Comparison of ENCODE assay signal across 9 mouse cellular contexts in the genomic region with DNA sequence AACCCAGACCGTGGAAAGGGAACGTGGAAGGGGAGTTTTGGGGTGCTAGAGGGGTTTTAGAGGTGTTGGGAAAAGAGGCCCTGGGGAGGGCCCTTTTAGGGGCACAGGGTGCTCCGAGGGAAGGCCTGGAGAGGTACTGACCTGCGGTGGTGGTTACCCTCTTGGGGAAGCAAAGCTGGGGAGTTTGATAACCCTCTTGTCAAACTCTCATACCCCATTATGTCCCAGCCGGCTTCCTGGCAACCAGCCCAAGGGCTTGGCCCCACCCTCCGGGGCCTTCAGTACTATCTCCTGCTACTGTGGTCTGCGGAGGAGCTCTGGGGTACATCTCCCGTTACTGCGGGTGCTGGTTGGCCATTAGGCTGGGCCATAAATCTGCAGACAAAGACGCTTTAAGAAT. TPM values are rescaled to one million over a fixed set of nuclear protein-coding genes. Genes with fewer than 3 reads are reported as not detected.
DNase-seq lines count a peak whose midpoint lies in the region; ATAC-seq and TF ChIP-seq lines count a peak whose summit lies in the region.
"Had no signal": no experiment of that assay in that cellular context is flagged by ENCODE, and none has a peak within 500 bp of the region (broad histone marks: within the 10 kb centered on the region; RNA-seq: fewer than 3 reads in every experiment).

No protein-coding gene starts in this region.

- H3K9me3 ChIP-seq in kidney, embryonic 14.5 days (ENCODE audit: control insufficient read depth, low read length): no peaks in the 10 kb centered on the region
- no peaks in the 10 kb centered on the region for H3K9me3 ChIP-seq in forebrain, postnatal 0 days (ENCODE audit: low read length)
- H3K9me3 ChIP-seq in limb, embryonic 12.5 days: no peaks in the 10 kb centered on the region
- no peaks in the 10 kb centered on the region for H3K9me3 ChIP-seq in neural tube, embryonic 12.5 days

- peak overlapping the region; percentile 71 for H3K4me2 ChIP-seq in kidney, embryonic 14.5 days (replicated peaks; ENCODE audit: low read depth, low read length)
- peak overlapping the region; percentile 53 for H3K4me2 ChIP-seq in forebrain, postnatal 0 days (ENCODE audit: low read depth)
- peak overlapping the region; percentile 74 for H3K4me2 ChIP-seq in limb, embryonic 12.5 days
- peak overlapping the region; percentile 63 for H3K4me2 ChIP-seq in neural tube, embryonic 12.5 days (replicated peaks)

- H3K4me1 ChIP-seq in kidney, embryonic 14.5 days (ENCODE audit: control insufficient read depth, insufficient read depth, low read length): peaks cover 18% of the 10 kb centered on the region; the same call in 1 of the 2 replicates
- 0 out of 2 replicates have a peak, but pooled peaks cover 4% of the 10 kb centered on the region for H3K4me1 ChIP-seq in forebrain, postnatal 0 days (ENCODE audit: insufficient read depth)
- H3K4me1 ChIP-seq in limb, embryonic 12.5 days (replicated peaks): peaks cover 21% of the 10 kb centered on the region
- H3K4me1 ChIP-seq in neural tube, embryonic 12.5 days: peaks cover 14% of the 10 kb centered on the region

- DNase-seq in kidney, adult 9 months: no peak
- peak; percentile 61 to 69 for DNase-seq in cerebellum, adult 18-20 months
- no peak for DNase-seq in forebrain, postnatal 0 days
- DNase-seq in layer of hippocampus, postnatal 25 days (ENCODE audit: extremely low spot score in 1 of 2, low spot score in 1 of 2): no peak
- DNase-seq in frontal cortex, postnatal 25 days (ENCODE audit: low spot score in 2 of 2): no peak

- peaks cover 44% of the 10 kb centered on the region for H3K27me3 ChIP-seq in kidney, embryonic 14.5 days (ENCODE audit: control insufficient read depth, insufficient read depth, low read length)
- peaks cover 32% of the 10 kb centered on the region for H3K27me3 ChIP-seq in forebrain, postnatal 0 days (ENCODE audit: insufficient read depth, low read length)
- peaks cover 51% of the 10 kb centered on the region for H3K27me3 ChIP-seq in limb, embryonic 12.5 days
- H3K27me3 ChIP-seq in neural tube, embryonic 12.5 days (replicated peaks): peaks cover 46% of the 10 kb centered on the region

- no peak for TF ChIP-seq CTCF in forebrain, postnatal 0 days (IDR thresholded peaks at IDR 0.05; ENCODE audit: low read depth)

- ATAC-seq in kidney, embryonic 14.5 days (ENCODE audit: low FRiP score, low TSS enrichment): no peak
- ATAC-seq in forebrain, postnatal 0 days: no peak
- no peak for ATAC-seq in limb, embryonic 12.5 days (ENCODE audit: insufficient number of reproducible peaks, insufficient read depth, low FRiP score, low TSS enrichment, low read depth)
- ATAC-seq in neural tube, embryonic 12.5 days (ENCODE audit: low FRiP score, low read depth): no peak

- H3K36me3 ChIP-seq in kidney, embryonic 14.5 days (ENCODE audit: control insufficient read depth, insufficient read depth, low read length): no peaks in the 10 kb centered on the region
- H3K36me3 ChIP-seq in forebrain, postnatal 0 days (ENCODE audit: insufficient read depth): no peaks in the 10 kb centered on the region
- H3K36me3 ChIP-seq in limb, embryonic 12.5 days: no peaks in the 10 kb centered on the region
- no peaks in the 10 kb centered on the region for H3K36me3 ChIP-seq in neural tube, embryonic 12.5 days

- H3K4me3 ChIP-seq in kidney, embryonic 14.5 days (ENCODE audit: low read length): peak overlapping the region; percentile 43
- peak overlapping the region; percentile 37; the same call in 1 of the 2 replicates for H3K4me3 ChIP-seq in forebrain, postnatal 0 days (ENCODE audit: low read depth, low read length)
- H3K4me3 ChIP-seq in limb, embryonic 12.5 days (replicated peaks): peak overlapping the region; percentile 42
- H3K4me3 ChIP-seq in neural tube, embryonic 12.5 days: peak overlapping the region; percentile 34

- no peak overlapping the region for H3K9ac ChIP-seq in kidney, embryonic 14.5 days (ENCODE audit: low read depth, low read length)
- H3K9ac ChIP-seq in forebrain, postnatal 0 days: peak overlapping the region; percentile 35
- H3K9ac ChIP-seq in limb, embryonic 12.5 days (replicated peaks): 0 out of 2 replicates have a peak overlapping the region, but pooled peaks have one; percentile 8
- peak overlapping the region; percentile 40; the same call in 1 of the 2 replicates for H3K9ac ChIP-seq in neural tube, embryonic 12.5 days

- 9% methylated on average over 10 of the region's 10 CpGs for WGBS in kidney, embryonic 14.5 days
- WGBS in forebrain, postnatal 0 days: 9% methylated on average over 10 of the region's 10 CpGs
- WGBS in limb, embryonic 12.5 days: 9% methylated on average over 10 of the region's 10 CpGs
- WGBS in neural tube, embryonic 12.5 days: 5% methylated on average over 10 of the region's 10 CpGs

- H3K27ac ChIP-seq in kidney, embryonic 14.5 days (ENCODE audit: low read depth, low read length): no peak overlapping the region
- no peak overlapping the region for H3K27ac ChIP-seq in forebrain, postnatal 0 days (ENCODE audit: low read depth, low read length)
- H3K27ac ChIP-seq in limb, embryonic 12.5 days: no peak overlapping the region
- no peak overlapping the region for H3K27ac ChIP-seq in neural tube, embryonic 12.5 days

RNA-seq across cellular contexts. Expression of a gene that starts 0.3 kb away (rescaled TPM):
- 0.50 TPM in 1 of 2 replicates, not detected in the other for polyA plus RNA-seq in kidney, embryonic 14.5 days (2014; fragmentation: Nextera tagmentation; extraction: Ambion mirVana)
- total RNA-seq in forebrain, postnatal 0 days (2014; rRNA removed): 3.5 and 5.0 TPM in 2 replicates
- 6.9 and 9.9 TPM in 2 replicates for polyA plus RNA-seq in forebrain, postnatal 0 days (2015; fragmentation: Nextera tagmentation; extraction: Ambion mirVana)
- polyA plus RNA-seq in limb, embryonic 12.5 days (2016; fragmentation: Nextera tagmentation; extraction: Ambion mirVana): 0.33 and 0.48 TPM in 2 replicates
- polyA plus RNA-seq in neural tube, embryonic 12.5 days (2016; fragmentation: Nextera tagmentation; extraction: Ambion mirVana): 0.30 and 0.54 TPM in 2 replicates
- total RNA-seq in layer of hippocampus, postnatal 25 days (2021): 1 to 10 TPM; 1.6 to 3.2 TPM

RNA-seq across cellular contexts. Expression of a gene that starts 2.6 kb away (rescaled TPM):
- 1.6 and 1.8 TPM in 2 replicates for polyA plus RNA-seq in kidney, embryonic 14.5 days (2014; fragmentation: Nextera tagmentation; extraction: Ambion mirVana)
- total RNA-seq in forebrain, postnatal 0 days (2014; rRNA removed): 3.7 and 5.2 TPM in 2 replicates
- polyA plus RNA-seq in forebrain, postnatal 0 days (2015; fragmentation: Nextera tagmentation; extraction: Ambion mirVana): 3.5 and 4.1 TPM in 2 replicates
- 1.5 TPM in 2 replicates for polyA plus RNA-seq in limb, embryonic 12.5 days (2016; fragmentation: Nextera tagmentation; extraction: Ambion mirVana)
- polyA plus RNA-seq in neural tube, embryonic 12.5 days (2016; fragmentation: Nextera tagmentation; extraction: Ambion mirVana): 1.6 and 1.7 TPM in 2 replicates
- 1 to 10 TPM; 1.5 to 1.8 TPM for total RNA-seq in layer of hippocampus, postnatal 25 days (2021)

RNA-seq across cellular contexts. Expression of a gene that starts 5.3 kb away (rescaled TPM):
- not detected in 2 replicates for polyA plus RNA-seq in kidney, embryonic 14.5 days (2014; fragmentation: Nextera tagmentation; extraction: Ambion mirVana)
- total RNA-seq in forebrain, postnatal 0 days (2014; rRNA removed): 0.10 and 0.23 TPM in 2 replicates
- 0.11 TPM in 1 of 2 replicates, not detected in the other for polyA plus RNA-seq in forebrain, postnatal 0 days (2015; fragmentation: Nextera tagmentation; extraction: Ambion mirVana)
- polyA plus RNA-seq in limb, embryonic 12.5 days (2016; fragmentation: Nextera tagmentation; extraction: Ambion mirVana): 0.05 TPM in 1 of 2 replicates, not detected in the other
- polyA plus RNA-seq in neural tube, embryonic 12.5 days (2016; fragmentation: Nextera tagmentation; extraction: Ambion mirVana): not detected in 2 replicates
- total RNA-seq in layer of hippocampus, postnatal 25 days (2021): under 1 TPM; 0.30 to 0.38 TPM
- total RNA-seq: left cerebral cortex, postnatal 10 days had no signal

RNA-seq across cellular contexts. Expression of a gene that starts 5.8 kb away (rescaled TPM):
- 10.2 and 11.4 TPM in 2 replicates for polyA plus RNA-seq in kidney, embryonic 14.5 days (2014; fragmentation: Nextera tagmentation; extraction: Ambion mirVana)
- 34.6 and 37.6 TPM in 2 replicates for total RNA-seq in forebrain, postnatal 0 days (2014; rRNA removed)
- polyA plus RNA-seq in forebrain, postnatal 0 days (2015; fragmentation: Nextera tagmentation; extraction: Ambion mirVana): 24.0 and 24.2 TPM in 2 replicates
- 4.2 and 5.3 TPM in 2 replicates for polyA plus RNA-seq in limb, embryonic 12.5 days (2016; fragmentation: Nextera tagmentation; extraction: Ambion mirVana)
- polyA plus RNA-seq in neural tube, embryonic 12.5 days (2016; fragmentation: Nextera tagmentation; extraction: Ambion mirVana): 7.8 and 8.8 TPM in 2 replicates
- total RNA-seq in layer of hippocampus, postnatal 25 days (2021): 10 to 100 TPM; 34.1 to 36.7 TPM

RNA-seq across cellular contexts. Expression of a gene that starts 23.9 kb away (rescaled TPM):
- polyA plus RNA-seq in kidney, embryonic 14.5 days (2014; fragmentation: Nextera tagmentation; extraction: Ambion mirVana): 130 and 151 TPM in 2 replicates
- 88.4 and 93.8 TPM in 2 replicates for total RNA-seq in forebrain, postnatal 0 days (2014; rRNA removed)
- polyA plus RNA-seq in forebrain, postnatal 0 days (2015; fragmentation: Nextera tagmentation; extraction: Ambion mirVana): 94.9 and 95.1 TPM in 2 replicates
- 175 and 183 TPM in 2 replicates for polyA plus RNA-seq in limb, embryonic 12.5 days (2016; fragmentation: Nextera tagmentation; extraction: Ambion mirVana)
- polyA plus RNA-seq in neural tube, embryonic 12.5 days (2016; fragmentation: Nextera tagmentation; extraction: Ambion mirVana): 133 and 139 TPM in 2 replicates
- total RNA-seq in layer of hippocampus, postnatal 25 days (2021): 10 to 100 TPM; 84.1 to 95.0 TPM

Comparison
In these comparisons a context has a peak if more than half of its experiments do, and no peak if none do; other contexts are left out.
1. DNase-seq: peak in cerebellum, adult 18-20 months (2 of 2); none in kidney, adult 9 months (single experiment), forebrain, postnatal 0 days (single experiment), layer of hippocampus, postnatal 25 days (0 of 2) and frontal cortex, postnatal 25 days (0 of 2).
2. Peak in every context shown above with its lines, with median percentiles within 50 percentile points of each other: H3K4me2 ChIP-seq and H3K4me3 ChIP-seq.